Mouse (Mus musculus) retina, postnatal 1 day (tissue): ENCODE measurements around the gene Fignl2.

ENCODE experiments used
- DNase-seq: peaks from one replicate; pipeline ENCODE4 v3.0.0-alpha.2; 2012

Fignl2 gene

GRCm38 (mm10) chr15:101066920-101067696 lies 11.3 kb downstream of the Fignl2 start:
- DNase-seq = peak; percentile 82

GRCm38 (mm10) chr15:101066364-101066847 lies 12.0 kb downstream of the Fignl2 start:
- peak; percentile 79 for DNase-seq

- DNase-seq = peak; percentile 91
Observed at GRCm38 (mm10) chr15:101065069-101065468, 13.3 kb downstream of the Fignl2 start.

- DNase-seq = no peak
Observed at GRCm38 (mm10) chr15:101060280-101060852, 18.0 kb downstream of the Fignl2 start.

GRCm38 (mm10) chr15:101059570-101060279 lies 18.6 kb downstream of the Fignl2 start:
- peak; percentile 94 for DNase-seq

GRCm38 (mm10) chr15:101056225-101056624 lies 22.1 kb downstream of the Fignl2 start:
- peak; percentile 86 for DNase-seq

- no peak for DNase-seq
Observed at GRCm38 (mm10) chr15:101054541-101054940, 23.8 kb downstream of the Fignl2 start.

- no peak for DNase-seq
Observed at GRCm38 (mm10) chr15:101053832-101054459, 24.4 kb downstream of the Fignl2 start.

- peak; percentile 68 for DNase-seq
Observed at GRCm38 (mm10) chr15:101052560-101053501, 25.5 kb downstream of the Fignl2 start.

GRCm38 (mm10) chr15:101051869-101052268 lies 26.5 kb downstream of the Fignl2 start:
- no peak for DNase-seq

GRCm38 (mm10) chr15:101048338-101048896 lies 29.9 kb downstream of the Fignl2 start:
- DNase-seq = peak; percentile 55

GRCm38 (mm10) chr15:101047194-101047555 lies 31.2 kb downstream of the Fignl2 start, which contains the start of gene Gm47841:
Gm47841 (minus strand) TSS chr15:101047397.
- no peak for DNase-seq

- DNase-seq = peak; percentile 59
Observed at GRCm38 (mm10) chr15:101046527-101047193, 31.7 kb downstream of the Fignl2 start.

GRCm38 (mm10) chr15:101046039-101046526 lies 32.3 kb downstream of the Fignl2 start:
- no peak for DNase-seq

GRCm38 (mm10) chr15:101044531-101044930 lies 33.8 kb downstream of the Fignl2 start:
- no peak for DNase-seq

- DNase-seq = peak; percentile 81
Observed at GRCm38 (mm10) chr15:101042613-101043012, 35.8 kb downstream of the Fignl2 start.

GRCm38 (mm10) chr15:101041966-101042365 lies 36.4 kb downstream of the Fignl2 start:
- no peak for DNase-seq

GRCm38 (mm10) chr15:101039651-101040050 lies 38.7 kb downstream of the Fignl2 start:
- DNase-seq = peak; percentile 60

- DNase-seq = no peak
Observed at GRCm38 (mm10) chr15:101028960-101029359, 49.4 kb downstream of the Fignl2 start.

- no peak for DNase-seq
Observed at GRCm38 (mm10) chr15:101011352-101011751, 67.0 kb downstream of the Fignl2 start.
